Mouse (Mus musculus) WW6 (cell line): ENCODE measurements at regions not wholly inside any gene's neighbourhood (a gene's known extent, or its start where the extent isn't known, plus 50 kb on each side); places are given as distances from the start of the nearest gene placed in this dataset.

Experiments
- DNase-seq: peaks from one replicate; pipeline ENCODE4 v3.0.0-alpha.2; 2013; ENCODE audit warnings: low read depth, low spot score

GRCm38 (mm10) chr17:84129204-84129603 is 58.5 kb downstream of the Zfp36l2 start:
- DNase-seq = no peak

GRCm38 (mm10) chr17:84128262-84128661 is 59.5 kb downstream of the Zfp36l2 start:
- no peak for DNase-seq

DNA sequence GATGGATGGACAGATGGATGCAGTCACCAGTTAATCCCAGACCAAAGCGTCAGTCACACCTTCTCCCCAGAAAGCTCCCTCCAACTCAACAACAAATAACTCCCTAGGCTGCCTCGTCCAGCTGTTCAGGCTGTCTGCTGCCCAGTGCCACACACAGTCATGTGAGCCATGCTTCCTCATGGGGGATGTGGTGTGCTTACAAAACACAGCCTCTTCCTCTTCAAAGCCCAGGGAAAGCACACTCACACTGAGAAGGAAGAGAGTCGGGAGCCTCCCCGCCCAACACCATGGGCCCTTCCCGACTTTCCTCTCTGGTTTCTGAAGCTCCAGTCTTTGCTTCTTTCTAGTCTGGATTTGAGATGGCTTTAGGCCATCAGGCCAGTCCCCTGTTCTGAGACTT is 61.6 kb downstream of the Zfp36l2 start:
- DNase-seq = no peak

- DNase-seq = no peak
These were observed 64.6 kb downstream of the Zfp36l2 start for GRCm38 (mm10) chr17:84123161-84123560.

GRCm38 (mm10) chr17:84122486-84123131 is 65.1 kb downstream of the Zfp36l2 start:
- DNase-seq = no peak

DNA sequence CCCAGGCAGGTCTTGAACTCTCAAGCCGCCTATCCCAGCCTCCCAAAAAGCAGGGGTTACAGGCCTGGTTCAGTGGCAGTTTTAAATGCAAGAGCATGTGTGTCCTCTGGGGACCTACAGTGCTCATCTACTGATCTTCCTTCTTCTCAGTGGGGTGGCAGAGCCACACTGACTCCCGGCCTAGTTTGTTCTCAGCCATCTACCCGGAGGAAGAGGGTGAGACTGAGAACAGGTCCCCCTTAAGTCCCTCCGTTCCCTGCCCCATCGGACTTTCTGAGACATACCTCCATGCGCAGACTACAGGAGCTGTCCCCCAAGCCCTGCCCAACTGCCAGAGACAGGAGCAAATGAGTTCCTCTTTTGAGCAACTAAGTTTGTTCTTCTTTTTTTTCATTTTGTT is 66.5 kb downstream of the Zfp36l2 start:
- no peak for DNase-seq

DNA sequence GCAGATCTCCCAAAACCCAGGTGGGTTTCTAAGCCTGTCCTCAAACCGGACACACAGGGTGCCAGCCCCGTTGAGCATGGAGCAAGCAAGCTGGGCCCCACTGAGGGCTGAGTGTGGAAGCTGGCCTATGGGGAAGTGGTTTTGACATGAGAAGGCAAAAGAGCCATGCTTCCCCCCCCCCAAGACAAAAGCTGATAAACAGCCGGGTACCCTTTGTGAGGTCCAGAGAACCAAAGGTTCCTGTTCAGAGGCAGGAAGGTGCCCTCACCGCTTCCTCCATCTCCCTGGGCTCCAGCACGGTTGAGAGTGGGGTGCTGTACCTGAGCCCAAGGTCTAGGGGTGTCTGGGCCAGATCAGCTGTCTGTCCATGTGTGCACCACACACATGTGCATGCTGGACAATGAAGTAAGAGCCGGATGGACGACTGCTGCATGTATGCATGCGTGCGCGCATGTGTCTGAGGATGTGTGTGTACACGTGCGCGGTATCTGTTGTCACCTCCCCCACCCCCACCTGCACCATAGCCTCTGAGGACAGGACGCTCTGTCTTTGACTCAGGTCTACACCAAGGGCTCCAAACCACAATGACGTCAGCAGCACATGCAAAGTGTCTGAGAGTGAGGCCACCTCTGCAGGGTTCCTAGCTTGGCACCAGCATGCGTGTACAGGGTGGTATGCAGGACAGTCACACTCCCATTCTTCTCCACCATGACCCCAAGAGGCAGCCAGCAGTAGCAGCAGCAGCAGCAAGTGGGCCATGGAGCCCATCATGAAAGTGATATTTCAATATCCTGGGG is 68.3 kb downstream of the Zfp36l2 start:
- DNase-seq = no peak

DNA sequence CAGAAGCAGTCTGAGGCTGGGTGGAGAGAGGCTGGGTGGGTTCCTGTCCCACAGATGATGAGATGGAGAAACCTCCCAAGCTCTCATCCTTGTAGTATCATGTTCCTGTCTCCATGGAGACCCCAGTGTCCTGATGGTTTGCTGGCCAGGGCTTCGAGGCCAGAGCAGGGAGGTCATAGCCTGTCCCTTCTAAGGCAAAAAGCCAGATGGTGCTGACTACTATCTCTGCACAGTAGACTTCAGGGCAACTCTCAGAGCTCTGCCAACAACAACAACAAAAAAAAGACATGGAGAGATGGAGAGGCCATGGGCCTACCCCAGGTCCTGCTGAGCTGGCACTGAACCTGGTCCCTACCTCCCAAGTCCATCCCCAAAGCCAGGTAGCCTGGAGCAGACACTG is 69.0 kb downstream of the Zfp36l2 start:
- DNase-seq = no peak

- DNase-seq = no peak
These were observed 69.5 kb downstream of the Zfp36l2 start for GRCm38 (mm10) chr17:84118271-84118670.

- no peak for DNase-seq
These were observed 70.0 kb downstream of the Zfp36l2 start for GRCm38 (mm10) chr17:84117756-84118155.

DNA sequence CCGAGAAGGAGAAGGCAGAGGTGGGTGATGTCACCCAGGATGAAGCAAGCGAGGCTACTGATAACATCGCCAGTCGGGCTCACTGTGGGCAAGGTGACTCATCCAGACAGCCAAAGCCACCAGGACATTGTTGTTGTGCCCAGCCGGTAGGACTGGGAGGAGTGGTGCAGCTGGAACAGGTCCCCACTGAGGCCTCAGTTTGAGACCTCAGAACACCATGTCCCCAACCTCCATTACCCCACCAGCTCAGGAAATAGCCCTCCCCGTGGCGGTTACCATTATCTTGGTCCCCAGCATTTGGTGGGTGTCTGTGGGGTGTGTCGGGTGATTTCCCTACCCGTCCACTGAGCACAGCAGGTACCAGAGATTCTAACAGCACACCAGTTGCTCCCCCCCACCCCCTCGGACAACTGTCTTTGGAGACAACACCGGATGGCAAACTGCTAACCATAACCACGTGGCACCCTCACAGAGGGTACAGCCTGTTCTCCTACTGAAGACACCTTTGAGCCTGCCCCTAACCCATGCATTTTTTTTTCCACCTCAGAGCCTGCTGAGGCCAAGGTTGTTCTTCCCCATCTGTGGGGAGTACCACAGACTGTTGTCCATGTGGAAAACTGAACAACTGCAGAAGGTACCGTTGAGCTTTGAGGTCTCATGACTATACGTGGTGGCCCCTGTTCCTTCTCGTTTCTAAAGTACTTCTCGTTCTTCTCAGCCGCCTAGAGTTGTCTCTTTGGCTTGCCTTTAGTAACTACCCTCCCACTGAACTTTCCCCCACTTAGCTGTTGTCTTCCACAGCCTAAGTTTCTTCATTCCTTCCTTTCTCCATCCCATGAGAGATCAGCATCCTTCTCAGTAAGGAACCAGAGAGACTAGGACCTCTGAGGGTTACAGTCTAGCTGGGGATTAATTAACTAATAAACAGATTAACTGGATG is 71.1 kb downstream of the Zfp36l2 start:
- no peak for DNase-seq

DNA sequence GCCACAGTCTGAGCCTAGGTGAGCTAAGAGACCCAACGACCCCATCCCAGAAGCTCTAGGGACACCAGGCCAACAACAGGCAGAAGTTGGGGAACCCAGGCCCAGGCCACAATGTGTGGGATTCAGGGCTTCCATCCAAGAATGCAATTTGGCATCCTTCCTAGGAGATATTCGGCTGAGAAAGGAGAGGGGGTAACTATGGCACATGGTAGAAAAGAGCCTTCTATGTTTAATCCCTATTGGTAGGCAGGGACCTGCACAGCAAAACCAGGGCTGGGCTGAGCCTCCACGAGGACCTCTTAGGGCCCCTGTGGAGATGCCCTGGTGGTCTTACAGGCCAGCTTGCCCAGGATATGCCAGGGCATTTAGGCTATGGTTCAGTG is 71.8 kb downstream of the Zfp36l2 start:
- no peak for DNase-seq

GRCm38 (mm10) chr17:84115133-84115532 is 72.6 kb downstream of the Zfp36l2 start:
- DNase-seq = no peak

- DNase-seq = no peak
These were observed 73.3 kb downstream of the Zfp36l2 start for GRCm38 (mm10) chr17:84114279-84114994.

GRCm38 (mm10) chr17:84113608-84114278 is 74.0 kb downstream of the Zfp36l2 start:
- no peak for DNase-seq

- no peak for DNase-seq
These were observed 75.2 kb downstream of the Zfp36l2 start for GRCm38 (mm10) chr17:84112411-84113031.

DNA sequence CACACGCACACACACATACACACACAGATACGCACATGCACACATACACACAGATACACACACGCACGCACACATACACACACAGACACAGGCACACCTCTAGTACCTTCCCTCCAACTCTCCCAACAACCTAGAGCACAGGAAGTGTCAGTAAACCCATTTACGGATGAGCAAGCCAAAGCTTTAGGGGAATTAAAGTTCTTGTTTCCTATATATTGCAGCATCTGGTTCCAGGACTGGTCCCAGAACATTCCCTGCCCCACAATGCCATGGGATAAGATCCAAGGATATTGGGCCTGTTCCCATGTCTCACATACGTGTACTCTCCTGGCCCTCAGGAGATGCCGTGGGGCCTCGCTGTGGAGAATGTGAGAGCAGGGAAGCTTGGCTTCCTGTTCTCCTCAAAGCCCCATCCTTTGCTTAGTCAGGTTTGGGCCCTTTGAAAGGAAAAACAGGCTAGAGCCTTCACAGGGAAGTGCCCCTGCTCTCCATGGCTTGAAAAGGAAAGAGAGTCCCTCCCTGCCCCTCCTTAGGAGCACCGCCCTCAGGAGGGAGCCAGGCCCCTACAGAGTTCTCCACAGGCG is 75.9 kb downstream of the Zfp36l2 start:
- DNase-seq = no peak

GRCm38 (mm10) chr17:84110945-84111344 is 76.8 kb downstream of the Zfp36l2 start:
- no peak for DNase-seq

DNA sequence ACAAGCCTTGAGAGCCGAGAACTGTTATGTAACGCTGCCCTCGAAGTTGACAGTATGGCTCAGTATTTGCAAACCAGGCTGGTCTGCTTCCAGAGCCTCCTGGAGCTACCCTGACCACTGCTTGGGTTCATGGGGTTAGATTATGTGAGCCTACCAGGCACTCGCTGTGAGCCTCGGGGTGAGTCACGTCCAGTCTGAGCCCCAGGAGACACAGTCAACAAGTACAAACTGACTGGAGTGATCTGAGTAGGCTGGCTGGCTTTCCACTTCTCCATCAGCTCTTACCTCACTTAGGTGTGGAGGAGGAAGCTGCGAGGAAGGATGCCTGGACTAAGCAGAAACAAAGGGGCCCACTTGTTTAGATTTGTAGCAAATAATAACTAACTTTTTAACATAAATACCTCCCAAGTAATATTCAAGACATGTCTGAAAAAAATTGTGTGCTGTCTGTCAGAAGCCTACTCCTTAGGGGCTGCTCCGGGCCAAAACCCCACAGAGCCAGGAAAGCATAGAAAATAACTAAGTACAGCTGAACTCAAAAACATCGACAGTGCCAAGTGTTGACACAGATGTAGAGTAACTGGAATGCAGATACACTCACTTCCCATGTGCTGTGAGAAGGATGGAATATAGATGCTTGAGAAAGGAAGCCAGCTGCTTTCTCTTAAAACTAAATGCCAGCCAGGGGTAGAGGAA is 77.6 kb downstream of the Zfp36l2 start:
- DNase-seq = no peak
